Mouse (Mus musculus) colon, adult 2 months (tissue): ENCODE measurements around the gene Olfr610. TPM values are rescaled to one million over a fixed set of nuclear protein-coding genes. Genes with fewer than 3 reads are reported as not detected.

Experiments used
- polyA plus RNA-seq: library from polyadenylated mRNA; depleted of rRNA; stranded (reverse); fragments of >200 nt; gene quantifications from 2 replicates; pipeline ENCODE4 v1.2.3, GENCODE M21; 2012; rRNA removed

The Olfr610 gene
- polyA plus RNA-seq: not detected in 2 replicates

DNA sequence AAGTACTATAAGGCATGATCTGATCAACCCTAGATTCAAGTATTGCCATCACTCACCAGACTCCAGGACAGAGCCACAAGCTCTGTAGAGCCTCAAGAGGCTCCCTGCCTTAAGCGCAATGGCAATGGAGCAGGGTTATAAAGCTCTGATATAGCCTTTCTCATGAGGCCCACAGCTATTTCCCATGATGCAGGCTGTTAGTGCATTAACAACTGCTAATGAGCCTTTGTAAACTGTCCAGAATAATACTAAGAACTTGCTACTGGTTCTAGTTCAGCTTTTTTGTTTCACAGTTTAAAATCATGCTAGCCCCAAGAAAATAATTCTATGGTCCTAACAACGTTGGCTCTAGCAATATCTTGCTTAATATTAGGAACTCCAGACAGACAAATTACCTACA, at the start of gene Olfr610:
Gene Olfr610, minus strand, starts transcription at position 101 of the 400 bp plus-strand sequence.

DNA sequence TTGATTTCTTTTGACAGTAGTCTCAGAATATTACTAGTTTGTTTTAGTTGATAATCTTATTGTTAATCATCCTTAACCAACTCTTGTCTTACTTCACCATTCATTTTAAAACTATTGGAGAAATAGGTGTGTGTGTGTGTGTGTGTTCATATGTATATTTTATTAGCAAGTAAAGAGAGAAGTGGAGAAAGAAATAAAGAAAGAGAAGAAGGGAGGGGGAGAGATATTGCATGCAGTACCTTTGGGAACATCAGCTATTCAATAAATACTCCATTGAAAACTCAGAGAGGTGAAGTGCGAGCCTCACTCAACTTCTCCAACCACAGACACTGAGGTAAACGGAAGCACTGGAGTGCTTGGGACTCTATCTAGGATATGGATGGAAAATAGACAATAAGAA, 43.9 kb upstream of the Olfr610 start, which contains the start of gene Olfr615:
Gene Olfr615, plus strand, starts transcription at position 301 of the 400 bp plus-strand sequence.

DNA sequence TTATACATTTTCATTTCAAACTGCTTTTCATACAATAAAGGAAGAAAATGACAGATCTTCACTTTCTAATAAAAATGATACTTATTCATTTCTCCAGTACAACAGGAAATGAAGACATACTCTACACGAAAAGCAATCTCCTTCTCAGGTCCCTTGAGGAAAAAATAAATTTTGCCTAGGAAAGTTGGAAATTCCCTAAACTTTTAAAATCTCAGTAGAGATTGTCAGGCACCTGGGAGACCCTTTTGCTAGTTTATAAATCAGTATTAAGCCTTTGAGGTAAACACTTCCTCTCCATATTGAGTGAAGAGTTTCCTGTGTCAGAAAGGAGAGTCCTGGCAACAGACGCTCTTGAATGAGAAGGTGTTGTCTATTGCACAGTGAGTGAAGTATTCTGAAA, 35.9 kb upstream of the Olfr610 start, which contains the start of gene Olfr613:
Gene Olfr613, plus strand, starts transcription at position 301 of the 400 bp plus-strand sequence.

DNA sequence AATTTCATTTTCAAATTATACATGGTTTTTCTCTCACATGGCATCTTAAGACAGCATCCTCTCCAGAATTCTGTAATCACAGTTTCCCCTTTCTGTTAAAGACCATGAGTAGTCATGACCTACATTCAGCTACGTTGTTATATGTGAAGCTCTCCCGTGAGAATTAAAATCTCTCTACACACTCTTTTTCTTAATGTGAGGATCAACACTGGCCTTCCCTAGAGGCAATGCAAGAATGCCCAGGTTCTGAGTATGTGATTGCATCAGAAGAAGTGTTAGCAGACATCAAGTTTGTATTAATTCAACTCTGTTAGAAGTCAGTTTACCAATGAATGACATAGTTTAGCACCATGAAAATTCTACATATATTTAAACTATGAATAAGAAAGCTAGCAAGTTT, 30.7 kb upstream of the Olfr610 start, which contains the start of gene Olfr612:
Gene Olfr612, minus strand, starts transcription at position 101 of the 400 bp plus-strand sequence.

DNA sequence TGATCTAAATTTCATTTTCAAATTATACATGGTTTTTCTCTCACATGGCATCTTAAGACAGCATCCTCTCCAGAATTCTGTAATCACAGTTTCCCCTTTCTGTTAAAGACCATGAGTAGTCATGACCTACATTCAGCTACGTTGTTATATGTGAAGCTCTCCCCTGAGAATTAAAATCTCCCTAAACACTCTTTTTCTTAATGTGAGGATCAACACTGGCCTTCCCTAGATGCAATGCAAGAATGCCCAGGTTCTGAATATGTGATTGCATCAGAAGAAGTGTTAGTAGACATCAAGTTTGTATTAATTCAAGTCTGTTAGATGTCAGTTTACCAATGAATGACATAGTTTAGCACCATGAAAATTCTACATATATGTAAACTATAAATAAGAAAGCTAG, 8.8 kb upstream of the Olfr610 start, which contains the start of gene Olfr611:
Gene Olfr611, minus strand, starts transcription at position 101 of the 400 bp plus-strand sequence.

DNA sequence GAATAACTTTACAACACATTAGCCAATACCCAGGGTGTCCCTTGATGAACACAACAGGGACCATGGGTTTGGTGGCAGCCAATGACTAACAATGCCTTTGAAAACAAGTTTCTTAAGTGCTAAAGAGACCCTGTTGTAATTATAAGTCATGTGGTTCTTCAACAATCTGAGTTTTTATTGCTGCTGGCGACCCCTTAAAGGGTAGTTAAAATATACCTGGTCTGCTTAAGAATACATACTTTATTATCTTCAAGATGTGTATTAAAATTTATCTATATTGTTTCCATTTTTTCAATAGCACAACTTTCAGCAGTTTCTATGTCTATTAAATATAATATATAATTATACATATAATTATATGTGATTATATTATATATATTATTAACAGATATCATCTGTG, 14.0 kb downstream of the Olfr610 start, which contains the start of gene Olfr609:
Gene Olfr609, minus strand, starts transcription at position 101 of the 400 bp plus-strand sequence.

DNA sequence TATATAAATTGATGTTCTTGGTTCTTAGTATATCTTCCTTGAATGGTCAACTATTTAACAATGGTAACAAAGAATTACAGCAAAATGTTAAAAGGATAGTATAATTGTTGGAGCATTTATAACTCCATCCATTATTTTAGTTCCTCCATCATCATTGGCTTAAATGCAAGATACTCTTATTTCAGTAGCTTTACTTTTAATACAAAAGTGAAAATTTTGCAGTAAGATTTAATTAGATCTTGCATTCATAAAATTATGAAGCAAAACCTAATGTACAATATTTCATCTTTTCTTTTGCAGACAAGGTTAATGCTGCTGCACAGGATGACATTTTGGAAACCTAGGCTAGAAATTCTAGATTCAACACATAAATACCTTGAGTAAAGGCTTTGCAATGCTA, 42.3 kb downstream of the Olfr610 start, which contains the start of gene Olfr608:
Gene Olfr608, plus strand, starts transcription at position 301 of the 400 bp plus-strand sequence.

Other genes with a start within 250 kb of the Olfr610 start
- not detected in 2 replicates for gene Olfr596, start 206.5 kb downstream of the Olfr610 start, polyA plus RNA-seq
- gene Olfr597, start 195.8 kb downstream of the Olfr610 start, polyA plus RNA-seq: not detected in 2 replicates
- gene Olfr598, start 188.6 kb downstream of the Olfr610 start, polyA plus RNA-seq: not detected in 2 replicates
- gene Olfr599, start 176.2 kb downstream of the Olfr610 start, polyA plus RNA-seq: not detected in 2 replicates
- not detected in 2 replicates for gene Olfr600, start 162.5 kb downstream of the Olfr610 start, polyA plus RNA-seq
- gene Olfr601, start 149.5 kb downstream of the Olfr610 start, polyA plus RNA-seq: not detected in 2 replicates
- not detected in 2 replicates for gene Olfr603, start 125.9 kb downstream of the Olfr610 start, polyA plus RNA-seq
- not detected in 2 replicates for gene Usp17lc, start 97.0 kb downstream of the Olfr610 start, polyA plus RNA-seq
- gene Olfr605, start 66.7 kb downstream of the Olfr610 start, polyA plus RNA-seq: not detected in 2 replicates
- not detected in 2 replicates for gene Olfr606, start 63.1 kb downstream of the Olfr610 start, polyA plus RNA-seq
- not detected in 2 replicates for gene Olfr607, start 48.0 kb downstream of the Olfr610 start, polyA plus RNA-seq
- gene Olfr608, start 42.2 kb downstream of the Olfr610 start, polyA plus RNA-seq: not detected in 2 replicates
- gene Olfr609, start 14.1 kb downstream of the Olfr610 start, polyA plus RNA-seq: not detected in 2 replicates
- gene Olfr611, start 8.7 kb upstream of the Olfr610 start, polyA plus RNA-seq: not detected in 2 replicates
- not detected in 2 replicates for gene Olfr612, start 30.6 kb upstream of the Olfr610 start, polyA plus RNA-seq
- not detected in 2 replicates for gene Olfr613, start 36.0 kb upstream of the Olfr610 start, polyA plus RNA-seq
- gene Olfr615, start 44.0 kb upstream of the Olfr610 start, polyA plus RNA-seq: not detected in 2 replicates
- gene Olfr616, start 57.0 kb upstream of the Olfr610 start, polyA plus RNA-seq: not detected in 2 replicates
- not detected in 2 replicates for gene Olfr617, start 60.9 kb upstream of the Olfr610 start, polyA plus RNA-seq
- gene Olfr618, start 78.0 kb upstream of the Olfr610 start, polyA plus RNA-seq: not detected in 2 replicates
- gene Olfr619, start 88.5 kb upstream of the Olfr610 start, polyA plus RNA-seq: not detected in 2 replicates
- gene Olfr620, start 100.4 kb upstream of the Olfr610 start, polyA plus RNA-seq: not detected in 2 replicates
- gene Olfr622, start 130.6 kb upstream of the Olfr610 start, polyA plus RNA-seq: not detected in 2 replicates
- gene Olfr623, start 151.6 kb upstream of the Olfr610 start, polyA plus RNA-seq: not detected in 2 replicates
- not detected in 2 replicates for gene Olfr624, start 159.1 kb upstream of the Olfr610 start, polyA plus RNA-seq
- gene Olfr625-ps1, start 170.6 kb upstream of the Olfr610 start, polyA plus RNA-seq: not detected in 2 replicates
- gene Olfr243, start 202.5 kb upstream of the Olfr610 start, polyA plus RNA-seq: not detected in 2 replicates
- gene Olfr628, start 218.3 kb upstream of the Olfr610 start, polyA plus RNA-seq: not detected in 2 replicates
- not detected in 2 replicates for gene Olfr629, start 232.8 kb upstream of the Olfr610 start, polyA plus RNA-seq
- gene Olfr630, start 245.2 kb upstream of the Olfr610 start, polyA plus RNA-seq: not detected in 2 replicates